Mouse (Mus musculus) cerebellum, postnatal 4 days (tissue): ENCODE data around the gene Gm9507.
"Not testable (repeated sequence)": the region's sequence is repeated elsewhere in the genome, so short reads cannot be mapped to it uniquely, and the experiment has no call there.

Experiments
- DNase-seq, 2 experiments: peaks; one replicate each; pipeline ENCODE4 v3.0.0; 2022; ENCODE audit warnings: low spot score in 2 of 2, mixed read lengths in 1 of 2

Gm9507 gene

GRCm38 (mm10) chr10:77772142-77772541, 39.5 kb downstream of the Gm9507 start:
- DNase-seq, result not testable (repeated sequence)

- DNase-seq, result not testable (repeated sequence)
These were observed 40.4 kb downstream of the Gm9507 start, which contains the start of gene Gm3238 for GRCm38 (mm10) chr10:77771225-77771624. TSS of gene Gm3238 (minus strand) at chr10:77771325.

GRCm38 (mm10) chr10:77769727-77770126, 41.9 kb downstream of the Gm9507 start:
- no peak for DNase-seq
